Mouse (Mus musculus) stomach, embryonic 16.5 days (tissue): ENCODE results near the gene Iqsec1. TPM values are rescaled to one million over a fixed set of nuclear protein-coding genes. Genes with fewer than 3 reads are reported as not detected.

Source experiments
- ATAC-seq: fragments of 200-750 bp; cut with Nextera tagmentation; 2 replicates; pipeline ENCODE4 v1.8.0; 2017; ENCODE audit warnings: moderate number of reproducible peaks, moderate TSS enrichment; ENCODE audit not compliant: insufficient read depth, low FRiP score
- H3K27ac ChIP-seq: fragments of 300-500 bp; sonication (generic); 2 replicates; pipeline ENCODE4 v1.5.1; 2014; ENCODE audit warnings: low read length
- H3K27me3 ChIP-seq: fragments of 300-500 bp; sonication (generic); 2 replicates; pipeline ENCODE4 v1.6.1; 2014; ENCODE audit warnings: low read length, control low read depth, mixed read lengths; ENCODE audit not compliant: control insufficient read depth, insufficient read depth
- H3K36me3 ChIP-seq: fragments of 300-500 bp; sonication (generic); 2 replicates; pipeline ENCODE4 v1.6.1; 2014; ENCODE audit warnings: low read length; ENCODE audit not compliant: control insufficient read depth, insufficient read depth
- H3K4me1 ChIP-seq: fragments of 300-500 bp; sonication (generic); 2 replicates; pipeline ENCODE4 v1.6.1; 2014; ENCODE audit warnings: low read length, control low read depth, mixed read lengths; ENCODE audit not compliant: control insufficient read depth, insufficient read depth
- H3K4me2 ChIP-seq: fragments of 300-500 bp; sonication (generic); 2 replicates; pipeline ENCODE4 v1.6.1; 2014; ENCODE audit warnings: low read depth, low read length, mixed read lengths
- H3K4me3 ChIP-seq: fragments of 300-500 bp; sonication (generic); replicated peaks from 2 replicates; pipeline ENCODE4 v1.5.1; 2014; ENCODE audit warnings: mild to moderate bottlenecking, low read length
- H3K9ac ChIP-seq: fragments of 300-500 bp; sonication (generic); 2 replicates; pipeline ENCODE4 v1.6.1; 2014; ENCODE audit warnings: low read length
- H3K9me3 ChIP-seq: fragments of 300-500 bp; sonication (generic); replicated peaks from 2 replicates; pipeline ENCODE4 v1.6.1; 2016; ENCODE audit warnings: low read length, control low read depth; ENCODE audit not compliant: control insufficient read depth
- WGBS: fragments of 180-500 bp; shearing (Covaris S2); extraction: QIAGEN DNeasy Blood & Tissue Kit; methylation state at CpG from one replicate; pipeline ENCODE4 v1.1.7; 2014; 5-methylcytosine and 5-hydroxymethylcytosine counted together
- polyA plus RNA-seq: library from polyadenylated mRNA; unstranded; fragments of >200 nt; fragmentation: Nextera tagmentation; extraction: Ambion mirVana; gene quantifications from 2 replicates; pipeline ENCODE4 v1.2.1, GENCODE M21; 2015

The Iqsec1 gene
- polyA plus RNA-seq, 1 experiment from 2014 or later, result 8.3 TPM

DNA sequence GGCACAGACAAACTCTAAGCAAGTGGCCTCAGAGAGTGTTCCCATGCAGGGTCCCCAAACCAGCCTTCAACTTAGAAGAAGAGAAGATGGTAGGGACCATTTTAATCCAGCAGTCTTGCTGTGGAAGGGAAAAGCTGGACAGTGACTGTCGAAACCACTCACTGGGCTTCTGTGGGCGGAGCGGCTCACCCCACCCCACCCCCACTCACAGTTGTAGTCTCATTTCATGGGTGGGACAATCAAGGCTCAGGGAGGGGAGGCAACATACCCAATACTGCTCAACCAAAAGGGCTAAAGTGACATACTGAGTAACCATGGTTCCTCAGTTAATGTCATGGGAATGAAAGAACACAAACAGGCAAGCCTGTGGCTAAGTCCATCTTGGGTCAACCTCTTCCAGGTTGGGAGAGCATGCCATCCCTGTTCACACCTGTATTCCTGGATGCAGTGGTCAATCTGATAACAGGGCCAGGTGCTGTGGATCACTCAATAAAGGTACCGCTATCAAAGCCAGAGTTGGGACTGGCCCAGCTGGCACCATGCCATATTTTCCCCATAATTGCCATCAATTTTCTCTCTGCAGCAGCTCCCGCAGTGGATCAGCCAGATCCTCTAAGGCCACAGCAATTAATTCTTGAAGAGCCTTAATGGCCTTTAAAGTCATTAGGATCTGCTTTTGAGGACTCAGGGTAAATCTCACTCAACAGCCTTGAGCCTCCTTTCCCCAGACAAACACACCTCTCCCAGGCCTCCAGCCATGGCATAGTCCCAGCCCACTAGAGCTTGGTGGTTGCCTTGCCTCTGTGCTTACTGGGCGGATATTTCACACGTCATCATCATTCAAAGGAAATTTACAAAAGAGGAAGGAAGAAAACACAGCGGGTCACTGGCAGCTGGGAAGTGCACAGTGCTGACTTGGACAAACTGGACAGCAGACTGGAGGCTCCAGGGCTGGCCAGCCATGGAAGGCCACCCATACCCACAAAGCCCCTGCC is 275.7 kb downstream of the Iqsec1 start:
- H3K27me3 ChIP-seq, result no peaks in the 10 kb centered on the region
- H3K9ac ChIP-seq, result no peak overlapping the region
- H3K27ac ChIP-seq, result peak overlapping the region; percentile 66
- peaks cover 60% of the 10 kb centered on the region for H3K4me1 ChIP-seq
- H3K4me2 ChIP-seq, result peak overlapping the region; percentile 4; the same call in 1 of the 2 replicates
- H3K4me3 ChIP-seq, result no peak overlapping the region
- ATAC-seq, result peak; percentile 20; the same call in 1 of the 2 replicates
- no peaks in the 10 kb centered on the region for H3K36me3 ChIP-seq
- H3K9me3 ChIP-seq, result no peaks in the 10 kb centered on the region
- WGBS, result 50% methylated on average over 8 of the region's 8 CpGs

DNA sequence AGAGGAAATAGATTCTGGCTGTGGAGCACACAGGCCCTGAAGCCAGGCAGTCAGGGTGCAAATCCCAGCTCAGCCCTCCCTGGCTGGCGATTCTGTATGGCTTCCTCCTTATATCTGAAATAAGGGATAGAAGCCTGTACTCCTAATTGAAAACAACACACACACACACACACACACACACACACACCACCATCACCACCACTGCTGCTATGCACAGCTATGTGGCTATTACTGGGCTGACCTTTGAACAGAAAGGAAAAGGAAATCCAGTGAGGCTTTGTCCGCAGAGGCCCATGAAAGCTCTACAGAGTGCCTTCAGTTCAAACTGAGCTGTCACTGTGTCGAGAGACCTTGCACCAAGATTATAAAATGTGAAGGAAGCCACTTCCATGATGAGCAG is 276.4 kb downstream of the Iqsec1 start:
- H3K9me3 ChIP-seq, result no peaks in the 10 kb centered on the region
- H3K4me2 ChIP-seq, result no peak overlapping the region
- WGBS, result 46% methylated on average over 3 of the region's 3 CpGs

DNA sequence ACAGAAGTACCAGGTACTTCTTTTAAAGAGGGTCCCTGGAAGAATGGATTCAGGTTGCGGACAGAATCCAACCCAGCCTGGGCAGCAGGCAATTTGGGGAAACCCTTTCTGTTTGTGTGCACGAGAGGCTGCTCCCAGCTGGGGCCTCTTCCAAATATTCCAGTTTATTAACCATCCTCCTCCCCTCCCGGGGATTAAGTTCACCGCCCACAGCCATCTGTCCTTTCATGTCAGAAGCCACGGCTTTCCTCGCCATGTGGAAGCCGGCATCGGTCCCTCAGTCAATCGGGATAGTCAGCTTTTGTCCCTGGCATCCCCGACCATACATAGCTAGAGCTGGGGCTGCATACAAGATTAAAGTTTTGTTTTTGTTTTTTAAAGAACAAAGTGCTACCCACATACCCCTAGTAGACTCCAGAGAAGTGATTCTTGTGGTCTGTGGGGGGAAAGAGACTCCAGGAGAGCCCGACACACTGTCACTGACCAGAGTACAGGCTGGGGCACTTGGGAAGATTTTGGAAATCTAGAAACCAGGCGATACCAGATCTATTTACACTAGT is 276.9 kb downstream of the Iqsec1 start:
- no peak for ATAC-seq
- Histone ChIP-seq H3K9ac (no peak overlapping the region), H3K27me3 (no peaks in the 10 kb centered on the region), H3K4me3 (no peak overlapping the region), H3K9me3 (no peaks in the 10 kb centered on the region), H3K4me1 (peaks cover 68% of the 10 kb centered on the region), H3K4me2 (no peak overlapping the region), H3K27ac (no peak overlapping the region), H3K36me3 (no peaks in the 10 kb centered on the region)
- WGBS, result 49% methylated on average over 12 of the region's 12 CpGs

More for the DNA sequence above, 276.4 kb downstream of the Iqsec1 start:
- no peaks in the 10 kb centered on the region for H3K27me3 ChIP-seq
- H3K36me3 ChIP-seq, result no peaks in the 10 kb centered on the region
- H3K4me1 ChIP-seq, result peaks cover 67% of the 10 kb centered on the region
- no peak overlapping the region for H3K9ac ChIP-seq
- no peak for ATAC-seq
- no peak overlapping the region for H3K4me3 ChIP-seq
- peak overlapping the region; percentile 66 for H3K27ac ChIP-seq

DNA sequence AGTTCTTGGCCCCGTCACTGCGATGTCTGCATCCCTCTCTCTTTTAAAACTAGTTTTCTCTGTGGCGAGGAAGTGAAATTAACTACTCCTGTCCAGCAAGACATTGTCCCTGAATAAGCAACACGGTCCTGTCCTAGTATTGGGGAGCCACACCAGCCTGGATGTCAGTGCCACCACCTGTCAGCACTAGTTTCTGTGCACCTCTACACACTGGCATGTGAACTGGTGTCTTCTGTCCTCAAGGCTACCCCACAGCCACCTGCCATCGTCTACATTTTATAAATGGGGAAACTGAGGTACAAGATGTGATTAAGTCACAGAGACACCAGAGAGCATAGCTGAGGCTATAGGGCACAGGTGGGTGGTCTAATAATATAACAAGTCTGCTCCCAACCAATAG is 277.7 kb downstream of the Iqsec1 start:
- Histone ChIP-seq H3K9ac (no peak overlapping the region), H3K4me3 (no peak overlapping the region), H3K9me3 (no peaks in the 10 kb centered on the region), H3K4me2 (no peak overlapping the region), H3K27ac (no peak overlapping the region), H3K4me1 (peaks cover 75% of the 10 kb centered on the region), H3K36me3 (no peaks in the 10 kb centered on the region), H3K27me3 (no peaks in the 10 kb centered on the region)
- no peak for ATAC-seq
- WGBS, result 88% methylated on average over 5 of the region's 5 CpGs

DNA sequence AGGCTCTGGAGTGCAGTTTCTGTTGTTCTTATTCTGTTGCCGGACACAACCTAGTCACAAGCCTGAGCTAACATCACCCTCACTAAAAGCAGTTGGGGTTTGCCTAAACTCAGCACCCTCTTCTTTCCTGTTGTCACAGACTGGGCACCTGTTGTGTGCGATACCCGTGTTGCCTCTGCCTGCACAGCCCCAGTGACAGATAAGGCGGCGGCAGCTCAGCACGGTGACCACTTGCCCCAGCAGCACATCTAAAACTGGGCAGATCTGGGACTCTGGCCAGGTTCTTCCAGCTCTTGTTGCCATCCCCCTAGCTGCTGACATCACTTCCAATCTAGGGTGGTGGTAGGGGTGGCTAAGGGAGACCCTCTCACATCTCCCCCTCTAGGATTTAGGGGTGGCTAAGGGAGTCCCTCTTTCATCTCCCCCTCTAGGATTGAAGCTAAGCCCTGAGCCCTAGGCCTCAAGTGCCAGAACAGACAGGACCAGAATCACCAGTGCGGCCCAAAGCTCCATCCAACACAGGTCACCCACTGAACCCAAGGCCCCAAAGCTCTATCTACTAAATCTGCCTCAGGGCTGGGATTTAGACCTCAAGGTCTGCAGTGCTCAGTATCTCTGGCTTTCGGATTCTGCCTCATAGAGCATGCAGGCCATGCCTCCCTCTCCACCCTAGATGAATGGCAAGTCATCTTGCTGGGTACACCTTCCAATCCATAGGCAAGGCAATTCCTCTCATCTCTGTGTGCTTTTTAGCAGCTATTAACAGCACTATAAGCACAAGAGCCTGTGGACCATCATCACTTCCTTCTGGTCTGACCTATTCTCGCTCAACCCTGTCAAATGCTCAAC is 278.3 kb downstream of the Iqsec1 start:
- ATAC-seq, result no peak
- WGBS, result 77% methylated on average over 9 of the region's 9 CpGs
- H3K4me1 ChIP-seq, result peaks cover 72% of the 10 kb centered on the region
- H3K9me3 ChIP-seq, result no peaks in the 10 kb centered on the region
- no peak overlapping the region for H3K9ac ChIP-seq
- H3K27ac ChIP-seq, result no peak overlapping the region
- H3K4me2 ChIP-seq, result no peak overlapping the region
- no peaks in the 10 kb centered on the region for H3K27me3 ChIP-seq
- H3K4me3 ChIP-seq, result no peak overlapping the region
- no peaks in the 10 kb centered on the region for H3K36me3 ChIP-seq

DNA sequence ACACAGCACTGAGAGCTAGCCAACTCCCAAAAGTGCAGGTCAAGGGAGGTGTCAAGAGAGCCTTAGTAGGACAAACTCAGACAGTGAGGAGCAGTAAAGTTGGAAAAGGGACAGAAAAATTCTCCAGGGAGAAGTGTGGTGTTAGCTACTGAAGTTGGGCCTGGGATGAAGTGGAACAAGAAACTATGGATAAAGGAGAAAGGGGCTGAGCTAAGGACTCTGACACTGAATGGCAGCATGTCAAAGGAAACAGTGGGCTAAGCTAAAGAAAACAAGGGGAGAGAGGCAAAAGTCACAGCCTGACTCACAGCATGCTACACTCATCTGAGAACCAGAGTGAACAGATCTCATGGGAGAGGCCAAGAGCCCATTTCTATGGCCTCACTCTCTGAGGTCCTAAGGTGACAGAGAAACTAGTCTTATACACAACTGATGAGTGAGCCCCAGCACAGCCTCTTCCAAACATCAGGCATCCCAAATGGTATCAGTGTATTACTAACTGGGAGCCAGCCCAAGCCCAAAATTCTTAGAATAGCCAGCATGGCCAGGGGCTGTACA is 280.3 kb downstream of the Iqsec1 start:
- no peak overlapping the region for H3K4me2 ChIP-seq
- no peak overlapping the region for H3K4me3 ChIP-seq
- no peak for ATAC-seq
- no peaks in the 10 kb centered on the region for H3K36me3 ChIP-seq
- H3K27ac ChIP-seq, result no peak overlapping the region
- peaks cover 67% of the 10 kb centered on the region for H3K4me1 ChIP-seq
- H3K27me3 ChIP-seq, result no peaks in the 10 kb centered on the region
- H3K9ac ChIP-seq, result no peak overlapping the region
- no peaks in the 10 kb centered on the region for H3K9me3 ChIP-seq

DNA sequence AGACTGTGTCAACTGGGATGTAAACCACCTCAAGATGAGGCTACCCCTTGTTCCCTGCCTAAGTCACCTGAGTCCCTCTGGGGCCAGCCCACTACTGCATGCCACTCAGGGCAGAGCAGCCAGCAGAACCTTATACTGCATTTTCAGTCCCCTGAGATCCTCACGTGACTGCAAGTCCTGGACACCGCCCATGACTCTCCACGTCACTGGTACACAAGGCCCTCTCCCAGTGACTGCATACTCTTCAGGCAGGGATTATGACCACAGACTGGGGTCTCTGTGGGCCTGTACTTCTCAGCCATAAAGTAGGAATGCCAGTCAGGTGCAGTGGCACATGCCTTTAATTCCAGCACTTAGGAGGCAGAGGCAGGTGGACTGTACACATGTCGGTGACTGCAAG is 281.3 kb downstream of the Iqsec1 start:
- Histone ChIP-seq H3K36me3 (no peaks in the 10 kb centered on the region), H3K9me3 (no peaks in the 10 kb centered on the region), H3K27me3 (no peaks in the 10 kb centered on the region), H3K27ac (peak overlapping the region; percentile 63; the same call in 1 of the 2 replicates), H3K9ac (no peak overlapping the region), H3K4me2 (no peak overlapping the region), H3K4me3 (no peak overlapping the region), H3K4me1 (peaks cover 66% of the 10 kb centered on the region)
- 0 out of 2 replicates have a peak, but pooled peaks have one; percentile 5 for ATAC-seq
- 73% methylated on average over 4 of the region's 4 CpGs for WGBS

DNA sequence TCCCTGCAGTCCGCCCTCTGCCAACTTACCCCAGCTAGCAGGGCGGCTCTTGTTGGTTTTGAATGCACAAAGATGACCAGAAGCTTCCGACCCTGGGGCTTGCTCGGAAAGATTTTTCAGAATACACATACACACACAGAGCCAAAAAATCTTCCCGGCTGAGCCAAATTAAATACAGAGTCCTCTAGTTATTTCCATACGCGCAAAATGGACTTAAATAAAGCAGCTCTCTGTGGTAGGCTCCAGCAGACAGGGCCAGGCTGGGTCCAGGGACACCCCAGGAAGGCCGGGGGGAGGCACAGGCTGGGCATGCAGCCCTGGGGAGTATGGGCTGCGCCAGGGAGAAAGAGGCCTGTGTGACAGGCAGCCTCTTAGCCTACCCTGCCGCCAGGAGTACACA is 282.0 kb downstream of the Iqsec1 start:
- Histone ChIP-seq H3K9me3 (no peaks in the 10 kb centered on the region), H3K36me3 (no peaks in the 10 kb centered on the region), H3K4me2 (no peak overlapping the region), H3K27me3 (no peaks in the 10 kb centered on the region), H3K27ac (peak overlapping the region; percentile 68), H3K4me3 (no peak overlapping the region), H3K4me1 (peaks cover 63% of the 10 kb centered on the region), H3K9ac (no peak overlapping the region)
- peak; percentile 41; the same call in 1 of the 2 replicates for ATAC-seq
- WGBS, result 55% methylated on average over 10 of the region's 10 CpGs
